Mouse (Mus musculus) cerebellum, adult 11-12 months (tissue): ENCODE data around the gene Plin3.
"Not testable (repeated sequence)": the region's sequence is repeated elsewhere in the genome, so short reads cannot be mapped to it uniquely, and the experiment has no call there.

Experiments
- DNase-seq: peaks from one replicate; pipeline ENCODE4 v3.0.0; 2022

The Plin3 gene

GRCm38 (mm10) chr17:56273482-56273881, 19.2 kb downstream of the Plin3 start:
- DNase-seq: no peak

- peak; percentile 33 for DNase-seq
Observed at GRCm38 (mm10) chr17:56272644-56273043, 20.0 kb downstream of the Plin3 start.

GRCm38 (mm10) chr17:56271609-56272253, 20.9 kb downstream of the Plin3 start:
- peak; percentile 52 for DNase-seq

GRCm38 (mm10) chr17:56269741-56270140, 22.9 kb downstream of the Plin3 start:
- no peak for DNase-seq

- DNase-seq: peak; percentile 71
Observed at GRCm38 (mm10) chr17:56269153-56269630, 23.5 kb downstream of the Plin3 start.

- DNase-seq: no peak
Observed at GRCm38 (mm10) chr17:56266271-56266670, 26.4 kb downstream of the Plin3 start.

GRCm38 (mm10) chr17:56265869-56266268, 26.8 kb downstream of the Plin3 start:
- DNase-seq: no peak

GRCm38 (mm10) chr17:56265011-56265410, 27.7 kb downstream of the Plin3 start:
- DNase-seq: no peak

- peak; percentile 73 for DNase-seq
Observed at GRCm38 (mm10) chr17:56264020-56264419, 28.7 kb downstream of the Plin3 start.

- no peak for DNase-seq
Observed at GRCm38 (mm10) chr17:56262645-56263094, 30.0 kb downstream of the Plin3 start.

- peak; percentile 55 for DNase-seq
Observed at GRCm38 (mm10) chr17:56261166-56261565, 31.5 kb downstream of the Plin3 start.

GRCm38 (mm10) chr17:56259301-56260037, 33.2 kb downstream of the Plin3 start:
- DNase-seq: no peak

- not testable (repeated sequence) for DNase-seq
Observed at GRCm38 (mm10) chr17:56258812-56259211, 33.9 kb downstream of the Plin3 start.

- peak; percentile 56 for DNase-seq
Observed at GRCm38 (mm10) chr17:56258269-56258668, 34.4 kb downstream of the Plin3 start.

- peak; percentile 76 for DNase-seq
Observed at GRCm38 (mm10) chr17:56257181-56257894, 35.3 kb downstream of the Plin3 start.

- peak; percentile 97 for DNase-seq
Observed at GRCm38 (mm10) chr17:56256239-56256881, 36.3 kb downstream of the Plin3 start, which contains the start of gene Fem1a. TSS of gene Fem1a (plus strand) at chr17:56256810.

GRCm38 (mm10) chr17:56255863-56256238, 36.8 kb downstream of the Plin3 start:
- DNase-seq: peak; percentile 98

GRCm38 (mm10) chr17:56255429-56255828, 37.2 kb downstream of the Plin3 start:
- DNase-seq: peak; percentile 79

GRCm38 (mm10) chr17:56254695-56255094, 38.0 kb downstream of the Plin3 start:
- peak; percentile 67 for DNase-seq

- no peak for DNase-seq
Observed at GRCm38 (mm10) chr17:56251136-56251829, 41.4 kb downstream of the Plin3 start.

- no peak for DNase-seq
Observed at GRCm38 (mm10) chr17:56245608-56246007, 47.1 kb downstream of the Plin3 start.
